In the genomic region with DNA sequence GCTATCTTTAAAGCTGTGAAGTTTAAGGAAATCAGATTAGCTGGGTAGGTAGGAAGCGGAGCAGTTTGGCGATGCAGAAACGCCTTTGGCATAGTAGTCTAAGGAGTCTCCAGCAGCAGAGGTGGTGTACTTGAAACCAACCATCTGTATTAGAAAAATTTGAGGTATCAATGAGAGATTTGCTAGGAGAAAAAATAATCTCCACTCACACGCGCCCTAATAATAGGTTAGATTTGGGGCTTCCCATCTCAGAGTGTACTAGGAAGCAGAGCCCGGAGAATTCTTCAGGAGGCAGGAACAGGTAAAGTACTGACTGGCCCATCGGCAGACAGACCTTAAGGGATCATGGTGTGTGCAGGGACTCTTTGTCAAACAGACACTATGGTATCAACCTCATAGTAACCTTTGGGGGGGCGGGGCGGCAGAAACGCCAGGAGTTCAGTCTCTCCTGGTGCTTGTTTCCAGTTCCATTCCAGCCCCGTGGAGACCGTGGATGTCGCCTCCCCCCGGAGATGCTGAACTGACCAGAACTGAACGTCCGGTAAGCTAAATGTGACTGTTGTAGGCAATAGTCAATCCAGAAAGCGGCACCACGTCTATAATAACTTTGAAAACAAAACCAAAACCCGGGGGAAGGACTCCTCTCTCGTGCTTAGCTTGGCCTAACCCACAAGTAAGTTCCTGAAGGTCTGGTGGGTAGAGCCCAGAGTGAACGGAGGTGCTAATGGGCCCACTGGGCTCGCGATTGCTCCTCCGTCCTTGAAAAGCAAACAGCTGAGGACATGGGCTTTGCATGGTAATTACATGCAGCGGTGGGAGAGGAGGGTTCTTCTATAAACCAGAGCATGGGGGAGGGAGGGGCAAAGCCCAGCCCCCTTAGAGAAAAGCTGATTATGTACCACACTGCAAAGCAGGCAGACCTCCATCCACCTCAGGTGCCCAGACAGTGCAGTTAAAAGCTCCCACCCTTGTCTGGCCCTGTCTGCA, we compare ENCODE assay signal across 8 mouse cellular contexts. TPM values are rescaled to one million over a fixed set of nuclear protein-coding genes. Genes with fewer than 3 reads are reported as not detected.
DNase-seq lines count a peak whose midpoint lies in the region; ATAC-seq and TF ChIP-seq lines count a peak whose summit lies in the region.

No protein-coding gene starts in this region.

- no peak for DNase-seq in spleen, adult 2 months (ENCODE audit: low read depth in 1 of 2, low spot score in 2 of 2)
- no peak for DNase-seq in spleen, postnatal 4 days (ENCODE audit: low spot score in 2 of 2)
- peak; percentile 77 for DNase-seq in retina, postnatal 1 day
- DNase-seq in frontal cortex, postnatal 36 days (ENCODE audit: low spot score in 2 of 2), result no peak
- DNase-seq in left cerebral cortex, postnatal 10 days (ENCODE audit: extremely low spot score in 1 of 2, low spot score in 2 of 2), result no peak
- DNase-seq in left cerebral cortex, adult 9 months (ENCODE audit: low spot score in 2 of 2), result no peak

- 14% methylated on average over 25 of the region's 25 CpGs for WGBS in spleen, adult 2 months
- 8% methylated on average over 25 of the region's 25 CpGs for WGBS in forebrain, embryonic 12.5 days
- 13% methylated on average over 25 of the region's 25 CpGs for WGBS in limb, embryonic 15.5 days

- ATAC-seq in forebrain, embryonic 12.5 days (ENCODE audit: low FRiP score), result no peak; the same call in 1 of the 2 replicates
- ATAC-seq in limb, embryonic 15.5 days (ENCODE audit: insufficient number of reproducible peaks, low FRiP score, low TSS enrichment, low read depth), result no peak

- peak overlapping the region; percentile 49 for H3K4me3 ChIP-seq in spleen, adult 2 months (ENCODE audit: extremely low read depth, insufficient read depth, insufficient read length)
- H3K4me3 ChIP-seq in forebrain, embryonic 12.5 days (replicated peaks), result peak overlapping the region; percentile 45
- peak overlapping the region; percentile 47 for H3K4me3 ChIP-seq in limb, embryonic 15.5 days

- peak overlapping the region; percentile 54; the same call in 1 of the 2 replicates for H3K9ac ChIP-seq in forebrain, embryonic 12.5 days
- no peak overlapping the region for H3K9ac ChIP-seq in limb, embryonic 15.5 days

- peaks cover 4% of the 10 kb centered on the region; the same call in 1 of the 2 replicates for H3K4me1 ChIP-seq in spleen, adult 2 months (ENCODE audit: control insufficient read depth, insufficient read depth, insufficient read length)
- H3K4me1 ChIP-seq in forebrain, embryonic 12.5 days, result peaks cover 31% of the 10 kb centered on the region
- peaks cover 19% of the 10 kb centered on the region for H3K4me1 ChIP-seq in limb, embryonic 15.5 days

- TF ChIP-seq CTCF in spleen, adult 2 months (IDR thresholded peaks at IDR 0.05; ENCODE audit: extremely low read depth, insufficient read depth, insufficient read length, insufficient replicate concordance), result no peak

- H3K36me3 ChIP-seq in spleen, adult 2 months (ENCODE audit: control insufficient read depth, insufficient read depth, low read length), result no peaks in the 10 kb centered on the region
- no peaks in the 10 kb centered on the region for H3K36me3 ChIP-seq in forebrain, embryonic 12.5 days (replicated peaks)
- no peaks in the 10 kb centered on the region for H3K36me3 ChIP-seq in limb, embryonic 15.5 days

- intact Hi-C loops in left cerebral cortex, postnatal 10 days (cut with DNase I), result no loop called here

- H3K27ac ChIP-seq in spleen, adult 2 months (ENCODE audit: insufficient read depth, low read length), result no peak overlapping the region
- peak overlapping the region; percentile 42; the same call in 1 of the 2 replicates for H3K27ac ChIP-seq in forebrain, embryonic 12.5 days
- no peak overlapping the region for H3K27ac ChIP-seq in limb, embryonic 15.5 days

- no peak for TF ChIP-seq POLR2A in spleen, adult 2 months (IDR thresholded peaks at IDR 0.05; ENCODE audit: low read depth, low read length)

- peak overlapping the region; percentile 73 for H3K4me2 ChIP-seq in forebrain, embryonic 12.5 days
- peak overlapping the region; percentile 92 for H3K4me2 ChIP-seq in limb, embryonic 15.5 days

- no peaks in the 10 kb centered on the region for H3K9me3 ChIP-seq in forebrain, embryonic 12.5 days
- H3K9me3 ChIP-seq in limb, embryonic 15.5 days, result no peaks in the 10 kb centered on the region

- peaks cover 10% of the 10 kb centered on the region for H3K27me3 ChIP-seq in spleen, adult 2 months (ENCODE audit: control insufficient read depth, insufficient read depth, low read length)
- peaks cover 47% of the 10 kb centered on the region for H3K27me3 ChIP-seq in forebrain, embryonic 12.5 days
- H3K27me3 ChIP-seq in limb, embryonic 15.5 days, result peaks cover 35% of the 10 kb centered on the region

RNA-seq across cellular contexts. Expression of a gene that starts 1.0 kb away (rescaled TPM):
- 0.71 and 0.89 TPM in 2 replicates for polyA plus RNA-seq in spleen, adult 2 months (2012; rRNA removed)
- 3.3 and 4.2 TPM in 2 replicates for polyA plus RNA-seq in forebrain, embryonic 12.5 days (2016; fragmentation: Nextera tagmentation; extraction: Ambion mirVana)
- polyA plus RNA-seq in limb, embryonic 15.5 days (2015; fragmentation: Nextera tagmentation; extraction: Ambion mirVana), result 4.8 and 6.5 TPM in 2 replicates
- total RNA-seq in left cerebral cortex, postnatal 10 days (2021), result under 1 TPM in 1 of 2 experiments, not detected in 1; 0.43 TPM

RNA-seq across cellular contexts. Expression of a gene that starts 15.8 kb away (rescaled TPM):
- polyA plus RNA-seq in spleen, adult 2 months (2012; rRNA removed), result 9.7 and 9.8 TPM in 2 replicates
- 13.1 and 13.6 TPM in 2 replicates for polyA plus RNA-seq in forebrain, embryonic 12.5 days (2016; fragmentation: Nextera tagmentation; extraction: Ambion mirVana)
- 7.8 and 8.5 TPM in 2 replicates for polyA plus RNA-seq in limb, embryonic 15.5 days (2015; fragmentation: Nextera tagmentation; extraction: Ambion mirVana)
- total RNA-seq in left cerebral cortex, postnatal 10 days (2021), result 10 to 100 TPM; 12.4 to 13.1 TPM

RNA-seq across cellular contexts. Expression of a gene that starts 41.2 kb away (rescaled TPM):
- 17.5 and 21.6 TPM in 2 replicates for polyA plus RNA-seq in spleen, adult 2 months (2012; rRNA removed)
- 593 and 634 TPM in 2 replicates for polyA plus RNA-seq in forebrain, embryonic 12.5 days (2016; fragmentation: Nextera tagmentation; extraction: Ambion mirVana)
- polyA plus RNA-seq in limb, embryonic 15.5 days (2015; fragmentation: Nextera tagmentation; extraction: Ambion mirVana), result 228 and 237 TPM in 2 replicates
- total RNA-seq in left cerebral cortex, postnatal 10 days (2021), result 100 to 1,000 TPM; 798 to 822 TPM

RNA-seq across cellular contexts. Expression of a gene that starts 42.5 kb away (rescaled TPM):
- polyA plus RNA-seq in spleen, adult 2 months (2012; rRNA removed), result 8.8 and 9.7 TPM in 2 replicates
- 103 and 110 TPM in 2 replicates for polyA plus RNA-seq in forebrain, embryonic 12.5 days (2016; fragmentation: Nextera tagmentation; extraction: Ambion mirVana)
- 109 and 128 TPM in 2 replicates for polyA plus RNA-seq in limb, embryonic 15.5 days (2015; fragmentation: Nextera tagmentation; extraction: Ambion mirVana)
- 10 to 100 TPM; 46.8 to 51.4 TPM for total RNA-seq in left cerebral cortex, postnatal 10 days (2021)

Comparison
In these comparisons a context has a peak if more than half of its experiments do, and no peak if none do; other contexts are left out.
1. RNA of a gene that starts 41.2 kb away (polyA plus RNA-seq): 593 to 634 TPM in forebrain, embryonic 12.5 days and 228 to 237 TPM in limb, embryonic 15.5 days; 17.5 to 21.6 TPM in spleen, adult 2 months; every median in the first group is over 10 times any median in the second.
2. Peak in every context shown above with its lines, with median percentiles within 50 percentile points of each other: H3K4me3 ChIP-seq.